Mouse (Mus musculus) stomach, embryonic 15.5 days (tissue): ENCODE measurements around the gene Lef1. TPM values are rescaled to one million over a fixed set of nuclear protein-coding genes. Genes with fewer than 3 reads are reported as not detected.

Source experiments
- ATAC-seq: fragments of 200-750 bp; cut with Nextera tagmentation; 2 replicates; pipeline ENCODE4 v1.8.0; 2017; ENCODE audit warnings: low read depth, moderate number of reproducible peaks, moderate TSS enrichment; ENCODE audit not compliant: insufficient read depth, low FRiP score
- H3K27ac ChIP-seq: fragments of 300-500 bp; sonication (generic); 2 replicates; pipeline ENCODE4 v1.5.1; 2015; ENCODE audit warnings: mild to moderate bottlenecking, inconsistent platforms
- H3K27me3 ChIP-seq: fragments of 300-500 bp; sonication (generic); replicated peaks from 2 replicates; pipeline ENCODE4 v1.6.1; 2015; ENCODE audit warnings: inconsistent platforms
- H3K36me3 ChIP-seq: fragments of 300-500 bp; sonication (generic); 2 replicates; pipeline ENCODE4 v1.6.1; 2015; ENCODE audit warnings: inconsistent platforms
- H3K4me1 ChIP-seq: fragments of 300-500 bp; sonication (generic); 2 replicates; pipeline ENCODE4 v1.6.1; 2015; ENCODE audit warnings: inconsistent platforms
- H3K4me2 ChIP-seq: fragments of 300-500 bp; sonication (generic); 2 replicates; pipeline ENCODE4 v1.6.1; 2015; ENCODE audit warnings: mild to moderate bottlenecking, inconsistent platforms
- H3K4me3 ChIP-seq: fragments of 300-500 bp; sonication (generic); replicated peaks from 2 replicates; pipeline ENCODE4 v1.5.1; 2015; ENCODE audit warnings: inconsistent platforms
- H3K9ac ChIP-seq: fragments of 300-500 bp; sonication (generic); 2 replicates; pipeline ENCODE4 v1.6.1; 2015; ENCODE audit warnings: inconsistent platforms
- H3K9me3 ChIP-seq: fragments of 300-500 bp; sonication (generic); 2 replicates; pipeline ENCODE4 v1.6.1; 2016; ENCODE audit warnings: inconsistent platforms
- WGBS: fragments of 180-500 bp; shearing (Covaris S2); methylation state at CpG from one replicate; pipeline ENCODE4 v1.1.7; 2015; 5-methylcytosine and 5-hydroxymethylcytosine counted together
- polyA plus RNA-seq: library from polyadenylated mRNA; unstranded; fragments of >200 nt; fragmentation: Nextera tagmentation; extraction: Ambion mirVana; gene quantifications from 2 replicates; pipeline ENCODE4 v1.2.1, GENCODE M21; 2015

Gene Lef1
- polyA plus RNA-seq, 1 experiment from 2014 or later: 0.95 TPM

DNA sequence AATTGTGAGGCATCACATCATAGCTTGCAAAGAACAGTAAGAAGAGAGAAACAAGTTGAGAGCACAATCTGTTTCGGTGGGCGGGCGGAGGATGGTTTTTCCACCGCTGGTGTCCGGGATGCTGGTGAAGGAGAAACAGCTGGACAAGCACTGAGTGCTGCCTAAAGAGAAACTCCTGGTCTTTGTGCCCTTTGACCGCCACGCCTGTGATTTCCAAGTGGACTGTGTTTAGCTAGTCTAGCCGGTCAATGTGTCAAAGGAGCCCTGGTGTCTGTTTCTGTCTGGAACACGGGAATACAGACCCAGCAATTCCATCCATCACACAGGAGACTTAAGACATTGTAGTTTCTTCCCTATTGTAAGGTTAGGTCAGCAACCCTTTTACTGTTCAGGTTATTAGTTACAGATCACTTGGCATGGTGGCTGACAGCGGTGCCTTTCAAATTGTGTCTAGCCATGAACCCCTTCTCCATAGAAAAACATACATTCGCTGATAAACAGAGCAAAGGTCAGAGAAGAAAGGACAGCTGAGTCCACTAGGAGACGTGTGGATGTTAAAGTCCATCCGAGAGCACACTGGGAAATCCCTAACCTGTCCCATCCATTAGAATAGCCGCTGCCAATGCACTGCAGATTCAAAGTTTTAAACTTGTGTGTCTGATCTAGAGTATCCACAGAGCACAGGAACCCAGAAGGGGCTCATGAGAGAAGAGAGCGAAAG lies 153.7 kb downstream of the Lef1 start:
- no peaks in the 10 kb centered on the region for H3K9me3 ChIP-seq
- WGBS: 64% methylated on average over 15 of the region's 15 CpGs
- ATAC-seq: no peak
- no peaks in the 10 kb centered on the region for H3K27me3 ChIP-seq
- no peak overlapping the region for H3K4me2 ChIP-seq
- no peak overlapping the region for H3K27ac ChIP-seq
- H3K9ac ChIP-seq: no peak overlapping the region
- peaks cover 30% of the 10 kb centered on the region for H3K36me3 ChIP-seq
- H3K4me3 ChIP-seq: no peak overlapping the region
- no peaks in the 10 kb centered on the region for H3K4me1 ChIP-seq

DNA sequence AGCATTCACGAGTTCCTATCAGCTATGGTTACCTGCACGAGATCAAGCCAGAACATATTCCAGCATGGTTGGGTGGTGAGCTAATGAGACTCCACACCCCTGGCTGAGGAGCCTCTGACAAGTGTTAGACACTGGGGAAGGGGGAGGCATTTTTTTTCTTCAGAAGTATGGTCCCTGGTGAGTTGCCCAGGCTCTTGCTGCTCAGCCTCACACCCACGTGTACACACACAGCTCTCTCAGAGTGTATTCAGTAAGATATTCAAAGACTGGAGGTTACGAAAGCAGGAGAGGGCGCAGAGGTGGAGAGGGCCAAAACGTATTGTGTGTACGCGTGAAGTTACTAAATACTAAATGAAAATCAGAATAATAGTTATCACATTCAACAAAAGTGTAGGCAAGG lies 155.2 kb downstream of the Lef1 start:
- Histone ChIP-seq H3K9me3 (no peaks in the 10 kb centered on the region), H3K27me3 (no peaks in the 10 kb centered on the region), H3K4me2 (no peak overlapping the region), H3K9ac (no peak overlapping the region), H3K4me1 (peaks cover 1% of the 10 kb centered on the region; the same call in 1 of the 2 replicates), H3K27ac (no peak overlapping the region), H3K4me3 (no peak overlapping the region), H3K36me3 (peaks cover 27% of the 10 kb centered on the region)
- no peak for ATAC-seq
- 80% methylated on average over 8 of the region's 8 CpGs for WGBS

DNA sequence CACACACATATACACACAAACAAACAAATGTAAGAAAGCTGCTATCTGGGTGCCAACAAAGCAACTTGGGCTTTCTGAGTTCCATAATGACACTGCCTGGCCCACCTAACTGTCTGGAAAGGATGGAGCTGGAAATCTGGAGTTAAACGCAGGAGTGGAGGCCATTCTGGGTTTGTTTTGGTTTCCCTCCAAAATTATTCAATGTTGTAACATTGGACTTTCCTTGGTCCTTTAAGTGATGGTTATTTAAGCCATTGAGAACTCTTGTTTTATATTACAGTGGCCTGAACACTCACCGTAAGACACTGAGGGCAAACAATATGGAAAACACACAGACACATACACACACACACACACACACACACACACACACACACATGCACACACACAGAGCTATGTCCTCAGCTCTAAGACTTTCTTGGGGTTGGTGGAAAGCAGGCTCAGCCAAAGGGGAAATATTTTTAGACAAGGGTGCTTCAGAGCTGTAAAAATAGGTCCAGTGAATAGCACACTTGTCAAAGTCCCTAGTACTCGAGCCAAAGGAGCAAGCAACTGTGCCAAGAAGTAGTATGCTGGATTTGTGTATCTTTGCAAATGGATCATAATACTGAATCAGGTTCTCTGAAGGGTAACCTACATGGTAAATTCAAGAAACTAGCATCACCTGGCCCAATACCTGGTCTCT lies 156.2 kb downstream of the Lef1 start:
- H3K36me3 ChIP-seq: peaks cover 18% of the 10 kb centered on the region
- no peak overlapping the region for H3K4me2 ChIP-seq
- no peak overlapping the region for H3K4me3 ChIP-seq
- no peak overlapping the region for H3K9ac ChIP-seq
- ATAC-seq: no peak
- no peaks in the 10 kb centered on the region for H3K9me3 ChIP-seq
- H3K4me1 ChIP-seq: peaks cover 7% of the 10 kb centered on the region; the same call in 1 of the 2 replicates
- WGBS: 72% methylated on average over 3 of the region's 3 CpGs
- no peaks in the 10 kb centered on the region for H3K27me3 ChIP-seq
- H3K27ac ChIP-seq: no peak overlapping the region

DNA sequence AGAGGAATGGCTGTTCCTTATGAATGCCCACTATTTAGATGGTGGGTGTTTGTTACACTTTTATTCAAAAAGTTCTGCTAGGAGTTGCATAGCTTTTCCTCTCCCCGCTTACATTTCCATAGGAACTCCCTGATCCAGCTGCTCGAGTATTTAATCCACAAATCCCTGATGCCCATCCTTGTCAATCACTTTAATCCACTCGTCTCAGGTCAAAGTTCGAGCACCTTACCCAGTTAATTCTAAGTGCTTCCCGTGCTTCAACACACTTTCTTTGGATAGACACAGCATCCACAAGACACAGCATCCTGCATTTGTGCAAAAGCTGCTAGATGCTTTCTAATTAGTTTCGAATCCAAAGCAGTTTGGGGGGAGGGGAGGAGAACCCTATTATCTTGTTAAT lies 160.1 kb downstream of the Lef1 start:
- 55% methylated on average over 6 of the region's 6 CpGs for WGBS
- ATAC-seq: no peak
- Histone ChIP-seq H3K9ac (no peak overlapping the region), H3K36me3 (peaks cover 6% of the 10 kb centered on the region; the same call in 1 of the 2 replicates), H3K4me1 (peaks cover 7% of the 10 kb centered on the region; the same call in 1 of the 2 replicates), H3K27ac (no peak overlapping the region), H3K27me3 (no peaks in the 10 kb centered on the region), H3K9me3 (no peaks in the 10 kb centered on the region), H3K4me3 (peak overlapping the region; percentile 80; the same call in 1 of the 2 replicates), H3K4me2 (peak overlapping the region; percentile 69)

DNA sequence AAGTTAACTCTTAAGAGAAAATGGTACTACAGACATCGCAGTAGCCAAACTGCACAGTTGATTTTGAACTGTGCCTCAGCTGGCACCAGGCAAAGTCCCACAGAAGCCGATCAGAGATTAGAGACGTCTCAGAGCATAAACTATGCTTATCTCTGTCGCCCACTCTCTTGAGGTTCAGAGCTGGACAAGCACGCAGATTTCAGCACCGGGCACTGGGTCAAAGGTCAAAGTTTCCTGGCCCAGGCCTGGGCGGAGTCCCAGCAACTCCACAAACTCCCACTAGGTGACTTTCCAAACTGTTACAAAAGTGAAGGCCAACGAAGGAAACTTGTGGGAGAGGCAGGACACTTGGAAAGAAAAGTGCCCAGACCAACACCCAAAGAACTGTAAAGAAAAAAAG lies 160.9 kb downstream of the Lef1 start:
- Histone ChIP-seq H3K4me2 (peak overlapping the region; percentile 69), H3K36me3 (peaks cover 6% of the 10 kb centered on the region; the same call in 1 of the 2 replicates), H3K27me3 (no peaks in the 10 kb centered on the region), H3K9ac (peak overlapping the region; percentile 73), H3K4me3 (peak overlapping the region; percentile 80), H3K9me3 (no peaks in the 10 kb centered on the region), H3K4me1 (peaks cover 7% of the 10 kb centered on the region; the same call in 1 of the 2 replicates), H3K27ac (peak overlapping the region; percentile 86)
- ATAC-seq: peak; percentile 28; the same call in 1 of the 2 replicates
- WGBS: 5% methylated on average over 8 of the region's 8 CpGs

DNA sequence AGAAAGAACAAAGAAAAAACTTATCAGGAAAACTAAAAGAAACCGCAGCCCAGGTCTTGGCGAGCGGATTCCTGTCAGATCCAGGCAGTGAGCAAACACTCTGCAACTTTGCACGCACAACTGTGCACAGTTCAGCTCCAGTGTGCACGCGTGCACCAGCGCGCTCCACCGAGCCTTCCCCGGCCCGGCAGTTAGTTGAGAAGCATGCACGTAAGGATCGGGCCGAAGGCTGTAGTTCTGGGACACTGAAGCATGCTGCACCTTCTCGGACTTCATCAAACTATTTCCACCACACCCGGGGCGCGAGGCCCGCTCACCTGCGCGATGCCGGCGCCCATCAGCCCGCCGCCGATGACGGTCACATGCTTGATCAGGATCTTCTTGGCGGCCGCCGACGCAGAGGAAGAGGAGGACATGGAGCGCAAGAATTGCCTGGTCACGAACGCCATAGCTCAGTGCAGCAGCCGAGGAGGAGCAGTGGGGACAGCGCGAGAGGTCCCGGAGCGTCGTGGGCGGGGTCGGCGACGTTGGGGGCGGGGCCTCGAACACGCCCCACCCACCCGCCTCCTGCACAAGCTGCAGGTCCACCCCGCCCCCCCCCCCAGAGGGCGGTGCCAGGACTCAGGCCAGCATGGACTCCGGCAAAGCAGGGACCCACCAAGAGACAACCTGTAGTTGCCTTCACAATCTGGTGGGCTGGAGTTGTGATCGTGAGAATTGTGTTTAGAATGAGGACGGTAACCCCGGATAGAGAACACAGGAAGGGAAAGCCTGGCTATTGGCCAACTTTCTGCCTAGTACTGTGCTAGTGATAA lies 161.5 kb downstream of the Lef1 start, which contains the start of gene Hadh:
TSS of gene Hadh (minus strand) at position 543 of the 815 bp plus-strand sequence.
- ATAC-seq: peak; percentile 89
- H3K27ac ChIP-seq: peak within 1 kb of the TSS; percentile 86
- peak within 1 kb of the TSS; percentile 69 for H3K4me2 ChIP-seq
- no peaks in the 10 kb centered on the region for H3K9me3 ChIP-seq
- H3K4me1 ChIP-seq: peaks cover 7% of the 10 kb centered on the region; the same call in 1 of the 2 replicates
- H3K27me3 ChIP-seq: no peaks in the 10 kb centered on the region
- H3K4me3 ChIP-seq: peak within 1 kb of the TSS; percentile 80
- peaks cover 6% of the 10 kb centered on the region; the same call in 1 of the 2 replicates for H3K36me3 ChIP-seq
- peak within 1 kb of the TSS; percentile 73 for H3K9ac ChIP-seq
- WGBS: under 1% methylated on average over 53 of the region's 54 CpGs

DNA sequence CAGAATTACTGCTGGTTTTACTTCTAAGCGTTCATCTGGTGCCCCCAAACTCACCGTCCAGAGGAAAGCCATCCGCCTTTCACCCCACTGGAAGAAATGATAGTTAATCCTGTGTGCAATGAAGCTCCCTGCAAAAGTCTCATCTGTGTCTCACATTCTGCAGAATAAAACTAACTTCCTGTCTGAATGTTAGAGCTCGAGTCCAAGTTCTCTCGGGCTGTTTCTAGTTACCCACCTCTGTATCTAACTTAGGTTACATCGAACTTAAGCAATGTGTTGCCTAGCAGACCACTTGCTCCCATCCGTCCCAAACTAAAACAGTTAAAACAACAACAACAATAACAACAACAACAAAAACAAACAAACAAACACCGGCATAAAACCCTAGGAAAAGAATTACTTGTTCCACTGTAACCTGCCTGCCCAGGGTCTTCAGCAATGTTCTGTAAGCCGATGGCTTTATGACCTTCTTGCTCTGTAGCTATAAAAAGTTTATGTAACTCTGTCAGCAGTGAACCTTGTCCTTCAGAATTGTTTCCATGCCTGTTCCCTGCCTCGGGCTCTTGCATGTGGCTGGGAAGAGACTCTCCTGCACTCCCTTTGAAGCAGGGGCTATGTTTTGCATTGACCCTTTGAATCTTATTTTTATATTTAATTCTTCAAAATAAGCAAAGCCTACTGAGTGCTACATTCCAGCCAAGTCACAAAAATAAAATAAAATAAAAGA lies 162.3 kb downstream of the Lef1 start:
- Histone ChIP-seq H3K9ac (no peak overlapping the region), H3K4me1 (peaks cover 7% of the 10 kb centered on the region; the same call in 1 of the 2 replicates), H3K9me3 (no peaks in the 10 kb centered on the region), H3K27ac (peak overlapping the region; percentile 36; the same call in 1 of the 2 replicates), H3K36me3 (no peaks in the 10 kb centered on the region), H3K4me2 (peak overlapping the region; percentile 69), H3K27me3 (no peaks in the 10 kb centered on the region), H3K4me3 (peak overlapping the region; percentile 80)
- ATAC-seq: no peak
- 33% methylated on average over 10 of the region's 10 CpGs for WGBS

Other genes starting within 250 kb of the Lef1 start
- 141 and 142 TPM in 2 replicates for gene Hadh, start 161.6 kb downstream of the Lef1 start, polyA plus RNA-seq
- 2.1 and 2.4 TPM in 2 replicates for gene Cyp2u1, start 192.8 kb downstream of the Lef1 start, polyA plus RNA-seq